Mouse (Mus musculus) neural tube, embryonic 11.5 days (tissue): Measurements from ENCODE around the gene Olfr1494. TPM values are rescaled to one million over a fixed set of nuclear protein-coding genes. Genes with fewer than 3 reads are reported as not detected.

Experiments
- polyA plus RNA-seq: library from polyadenylated mRNA; unstranded; fragments of >200 nt; fragmentation: Nextera tagmentation; extraction: Ambion mirVana; gene quantifications from 2 replicates; pipeline ENCODE4 v1.2.1, GENCODE M21; 2014

Olfr1494 gene
- polyA plus RNA-seq, 1 experiment from 2014 or later = not detected

Other genes starting within 250 kb of the Olfr1494 start
- gene Olfr1477, start 239.2 kb upstream of the Olfr1494 start, polyA plus RNA-seq = not detected in 2 replicates
- gene Olfr1480, start 211.8 kb upstream of the Olfr1494 start, polyA plus RNA-seq = not detected in 2 replicates
- gene Olfr1484, start 156.2 kb upstream of the Olfr1494 start, polyA plus RNA-seq = not detected in 2 replicates
- not detected in 2 replicates for gene Olfr1487, start 122.4 kb upstream of the Olfr1494 start, polyA plus RNA-seq
- gene Olfr1489, start 108.1 kb upstream of the Olfr1494 start, polyA plus RNA-seq = not detected in 2 replicates
- not detected in 2 replicates for gene Olfr1490, start 88.6 kb upstream of the Olfr1494 start, polyA plus RNA-seq
- gene Olfr1491, start 42.5 kb upstream of the Olfr1494 start, polyA plus RNA-seq = not detected in 2 replicates
- gene Olfr1493-ps1, start 16.4 kb upstream of the Olfr1494 start, polyA plus RNA-seq = not detected in 2 replicates
- gene Olfr1495, start 24.9 kb downstream of the Olfr1494 start, polyA plus RNA-seq = not detected in 2 replicates
- gene Olfr1496, start 38.1 kb downstream of the Olfr1494 start, polyA plus RNA-seq = not detected in 2 replicates
- not detected in 2 replicates for gene Olfr1497, start 58.5 kb downstream of the Olfr1494 start, polyA plus RNA-seq
- gene Olfr1499, start 79.7 kb downstream of the Olfr1494 start, polyA plus RNA-seq = not detected in 2 replicates
- gene Olfr1500, start 90.8 kb downstream of the Olfr1494 start, polyA plus RNA-seq = not detected in 2 replicates
- gene Olfr1501, start 111.0 kb downstream of the Olfr1494 start, polyA plus RNA-seq = not detected in 2 replicates
- gene Olfr1502, start 122.1 kb downstream of the Olfr1494 start, polyA plus RNA-seq = not detected in 2 replicates
- gene Olfr1504, start 158.2 kb downstream of the Olfr1494 start, polyA plus RNA-seq = not detected in 2 replicates
- gene Olfr1505, start 173.8 kb downstream of the Olfr1494 start, polyA plus RNA-seq = not detected in 2 replicates